Mouse (Mus musculus) liver (tissue): ENCODE measurements around the gene Inhbb.

Source experiments
- DNase-seq: peaks from one replicate; pipeline ENCODE4 v3.0.0-alpha.2; 2020; ENCODE audit warnings: mixed read lengths

Inhbb gene

GRCm38 (mm10) chr1:119419151-119420105 lies 2.6 kb downstream of the Inhbb start:
- no peak for DNase-seq

DNA sequence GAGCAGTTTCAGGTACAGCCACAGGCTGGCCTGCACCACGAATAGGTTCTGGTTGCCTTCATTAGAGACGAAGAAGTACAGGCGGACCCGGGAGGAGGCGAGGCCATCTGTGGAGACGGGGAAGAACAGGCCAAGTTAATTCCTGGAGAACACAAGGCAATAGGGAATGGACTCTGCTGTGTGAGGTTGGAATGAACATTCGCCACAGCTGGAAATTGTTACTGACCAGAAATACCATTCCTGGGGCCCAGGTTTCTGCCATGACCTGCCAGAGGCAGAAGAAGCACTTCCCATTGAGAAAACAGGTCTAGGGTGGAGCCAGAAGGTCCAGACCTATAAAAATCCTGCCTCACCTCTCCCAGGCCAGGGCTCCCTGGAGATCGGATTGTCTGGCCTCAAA lies 4.1 kb downstream of the Inhbb start:
- no peak for DNase-seq

- no peak for DNase-seq
Observed at GRCm38 (mm10) chr1:119417542-119417941, 4.5 kb downstream of the Inhbb start.

DNA sequence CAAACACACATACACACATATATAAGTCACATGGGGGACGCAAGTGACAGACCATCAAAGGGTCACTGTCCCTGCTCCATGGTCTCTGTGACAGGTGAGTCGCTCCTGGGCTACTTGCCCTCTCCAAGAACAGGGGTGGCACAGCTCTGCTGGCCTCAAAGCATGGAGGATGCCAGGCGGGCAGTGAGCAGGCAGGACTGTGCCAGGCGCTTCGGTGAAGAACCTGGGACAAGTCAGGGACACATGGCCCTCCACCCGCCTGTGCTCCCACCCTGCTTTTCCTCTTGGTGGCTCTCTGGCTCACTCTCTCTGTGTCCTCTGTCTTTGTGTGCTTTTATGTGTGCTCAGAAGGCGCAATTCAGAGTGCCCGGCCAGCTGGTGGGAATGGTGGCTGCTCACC lies 5.4 kb downstream of the Inhbb start:
- DNase-seq = no peak

DNA sequence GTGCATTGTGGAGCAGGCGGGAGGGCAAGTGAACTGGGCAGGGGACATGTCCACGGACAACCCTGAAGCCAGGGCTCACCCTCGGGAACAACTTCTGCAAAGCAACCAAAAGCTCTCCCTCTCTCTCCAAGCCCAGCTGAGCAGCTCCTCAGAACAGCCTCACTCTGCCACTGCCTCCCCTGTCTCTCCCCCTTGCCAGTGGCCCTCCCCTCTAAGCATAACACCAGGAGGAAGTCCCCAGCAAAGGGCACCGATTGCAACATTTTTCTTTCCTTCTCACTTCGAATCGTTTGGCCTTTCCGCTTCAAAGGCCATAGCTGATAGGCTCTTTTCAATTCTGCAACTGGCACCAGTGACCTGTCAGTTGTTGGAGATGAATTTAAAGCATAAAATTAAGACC lies 5.9 kb downstream of the Inhbb start:
- DNase-seq = no peak

GRCm38 (mm10) chr1:119415151-119415550 lies 6.9 kb downstream of the Inhbb start:
- no peak for DNase-seq

- no peak for DNase-seq
Observed at GRCm38 (mm10) chr1:119410661-119411060, 11.4 kb downstream of the Inhbb start.

DNA sequence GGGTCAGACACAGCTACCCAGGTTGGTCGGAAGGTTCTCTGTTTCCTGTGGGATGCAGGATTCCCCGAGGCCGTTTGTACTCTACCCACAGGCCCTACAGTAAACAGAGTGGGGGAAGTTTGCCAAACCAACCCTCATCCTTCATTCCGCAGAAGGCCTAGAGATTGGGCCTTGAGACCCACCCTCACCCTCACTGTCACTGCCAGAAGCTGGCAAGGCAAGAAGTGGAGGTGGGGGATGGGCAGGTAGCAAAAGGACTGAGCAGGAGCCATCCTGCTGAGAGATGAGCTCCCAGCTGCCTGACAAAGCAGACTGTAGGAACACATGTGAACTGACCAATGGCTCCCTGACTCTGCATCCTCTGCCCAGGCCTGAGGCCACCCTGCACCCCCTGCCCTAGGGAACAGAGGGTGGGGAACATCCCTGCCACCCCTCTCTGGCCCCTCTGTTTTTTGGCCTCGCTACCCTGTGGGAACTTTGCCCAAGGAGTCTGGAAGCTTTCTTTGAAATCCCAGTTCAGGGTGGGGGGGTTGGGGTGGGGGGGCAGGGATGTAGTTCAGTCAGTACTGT lies 12.4 kb downstream of the Inhbb start:
- DNase-seq = no peak

- no peak for DNase-seq
Observed at GRCm38 (mm10) chr1:119409106-119409505, 12.9 kb downstream of the Inhbb start.

DNA sequence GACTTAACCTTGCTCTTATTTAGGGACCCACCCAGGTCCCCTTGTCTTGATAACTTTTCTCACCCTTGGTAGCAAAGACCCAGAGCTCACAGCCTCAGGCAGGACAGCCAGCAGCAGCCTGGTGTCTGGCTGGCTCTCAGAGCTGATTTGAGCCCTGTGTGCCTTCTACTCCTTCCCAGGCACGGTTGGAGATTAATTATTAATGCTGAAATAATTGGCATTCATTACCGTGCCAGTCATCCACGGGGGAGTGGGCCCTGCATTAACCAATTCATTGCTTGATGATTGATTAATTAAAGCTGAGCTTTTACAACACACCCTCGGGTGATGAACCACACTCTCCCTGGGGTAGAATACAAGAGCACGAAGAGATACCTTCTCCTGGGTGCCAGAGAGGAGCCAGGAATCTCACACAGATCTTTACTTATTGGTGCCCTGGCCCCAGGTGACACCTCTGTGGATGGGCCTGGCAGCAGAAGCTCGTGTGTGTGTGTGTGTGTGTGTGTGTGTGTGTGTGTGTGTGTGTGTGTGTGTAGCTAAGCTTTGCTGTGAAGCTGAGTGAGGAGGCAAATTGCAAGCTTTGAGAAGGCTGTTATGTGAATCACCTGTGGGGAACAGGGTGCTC lies 14.2 kb downstream of the Inhbb start:
- DNase-seq = no peak

GRCm38 (mm10) chr1:119404798-119405197 lies 17.2 kb downstream of the Inhbb start:
- no peak for DNase-seq

DNA sequence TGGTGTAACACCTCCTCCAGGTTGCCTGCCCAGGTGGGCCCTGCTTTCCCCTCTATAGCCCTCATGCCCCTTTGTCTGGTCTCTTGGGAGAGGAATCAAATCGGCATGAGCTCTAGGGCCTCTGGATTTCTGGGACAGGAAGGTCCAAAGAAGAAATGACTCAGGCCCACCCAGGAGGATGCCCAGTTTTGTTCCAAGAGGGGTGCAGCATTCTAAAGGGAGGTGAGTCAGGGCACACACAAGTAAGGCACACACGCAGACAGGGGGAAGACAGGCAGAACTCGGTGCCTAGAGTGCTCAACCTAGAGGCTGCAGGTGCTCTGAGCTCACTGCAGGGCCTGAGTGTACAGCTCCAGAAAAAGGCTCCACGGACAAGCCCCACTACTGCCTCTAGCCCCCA lies 17.7 kb downstream of the Inhbb start:
- no peak for DNase-seq

- no peak for DNase-seq
Observed at GRCm38 (mm10) chr1:119401249-119401648, 20.8 kb downstream of the Inhbb start.

DNA sequence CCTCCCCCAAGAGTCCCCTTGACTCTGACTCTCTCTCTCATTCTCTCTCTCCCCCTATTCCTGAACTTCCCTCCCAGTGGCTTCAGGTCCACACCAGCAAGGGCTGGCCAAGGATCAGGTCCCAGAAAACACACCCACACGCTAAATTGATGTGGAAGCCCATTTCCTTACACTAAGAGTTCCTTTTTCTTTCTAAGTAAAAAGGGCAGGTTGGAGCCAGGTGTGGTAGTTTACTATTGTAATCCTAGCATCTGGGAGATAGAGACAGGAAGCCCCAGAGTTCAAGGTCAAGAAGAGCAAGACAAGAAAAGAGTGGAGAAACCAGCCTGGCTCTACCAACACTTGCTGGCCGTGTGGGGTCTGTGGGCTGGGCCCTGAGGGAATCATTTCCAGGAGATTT lies 23.4 kb downstream of the Inhbb start:
- DNase-seq = no peak

- DNase-seq = no peak
Observed at GRCm38 (mm10) chr1:119397839-119398238, 24.2 kb downstream of the Inhbb start.

GRCm38 (mm10) chr1:119391311-119391710 lies 30.7 kb downstream of the Inhbb start:
- DNase-seq = no peak

GRCm38 (mm10) chr1:119390676-119391075 lies 31.4 kb downstream of the Inhbb start:
- DNase-seq = no peak

- no peak for DNase-seq
Observed at GRCm38 (mm10) chr1:119389771-119390500, 32.1 kb downstream of the Inhbb start.

GRCm38 (mm10) chr1:119388664-119389396 lies 33.2 kb downstream of the Inhbb start:
- DNase-seq = no peak

DNA sequence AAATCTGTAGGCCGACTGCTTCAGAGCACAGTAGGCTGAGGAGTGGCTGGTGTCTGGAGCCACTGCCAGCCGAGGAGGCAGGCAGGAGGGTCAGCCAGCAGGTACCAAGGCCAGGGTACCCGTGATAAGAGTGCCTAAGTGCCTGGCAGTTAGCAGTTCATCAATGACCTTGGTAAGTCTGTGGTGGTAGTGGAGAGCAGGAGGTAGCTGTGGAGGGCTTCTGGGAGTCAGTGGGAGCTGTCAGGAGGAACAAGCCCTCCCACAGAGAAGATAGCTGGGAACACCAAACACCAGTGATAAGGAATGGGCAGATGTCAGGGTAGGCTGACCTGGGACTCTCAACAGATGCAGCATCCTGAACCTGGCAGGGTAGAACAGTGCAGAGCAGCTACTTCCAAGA lies 35.7 kb downstream of the Inhbb start:
- DNase-seq = no peak

DNA sequence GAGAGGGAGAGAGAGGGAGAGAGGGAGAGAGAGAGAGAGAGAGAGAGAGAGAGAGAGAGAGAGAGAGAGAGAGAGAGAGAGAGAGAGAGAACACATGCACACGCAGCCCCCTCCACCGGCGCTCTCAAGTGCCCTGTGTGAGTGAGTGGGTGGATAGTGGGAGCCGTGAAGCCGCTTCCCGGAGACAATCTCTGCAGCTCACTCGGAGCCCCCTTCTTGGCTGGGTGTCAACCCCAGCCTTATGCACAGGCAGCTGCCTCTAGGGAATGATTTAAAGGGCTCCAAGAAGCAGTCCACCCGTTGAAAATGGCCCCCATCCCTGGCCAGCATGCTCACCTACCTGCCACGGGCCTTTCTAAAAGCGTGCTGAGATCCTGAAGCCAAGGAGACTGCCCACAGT lies 38.1 kb downstream of the Inhbb start:
- no peak for DNase-seq

DNA sequence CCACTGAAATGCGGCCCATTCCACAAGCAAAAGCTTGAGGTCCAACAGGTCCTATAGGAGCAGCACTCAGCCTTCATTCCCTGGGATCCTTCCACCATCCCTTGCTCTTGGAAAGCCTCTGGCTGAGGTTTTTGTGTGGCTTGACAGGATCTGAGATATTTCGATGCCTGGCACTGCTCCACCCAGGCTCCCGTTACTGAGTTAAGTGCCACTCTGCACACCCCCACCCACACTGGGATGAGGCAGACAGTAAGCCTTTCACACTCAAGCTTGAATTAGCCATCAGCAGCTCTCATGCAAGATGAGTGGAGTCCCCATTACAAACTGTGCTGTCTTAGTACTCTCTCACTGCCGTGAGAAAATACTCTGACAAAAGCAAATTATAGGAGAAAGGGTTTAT lies 41.4 kb downstream of the Inhbb start:
- DNase-seq = no peak

GRCm38 (mm10) chr1:119375376-119375775 lies 46.7 kb downstream of the Inhbb start:
- DNase-seq = no peak
